Mouse (Mus musculus) c-Kit-negative CD71-positive TER-119-positive erythroid progenitor cells, embryonic 14.5 days (primary cell): ENCODE measurements at regions not wholly inside any gene's neighbourhood (a gene's known extent, or its start where the extent isn't known, plus 50 kb on each side); places are given as distances from the start of the nearest gene placed in this dataset.

Experiments used
- DNase-seq: peaks from one replicate; pipeline ENCODE4 v3.0.0-alpha.2; 2013; ENCODE audit warnings: low read depth, low spot score

GRCm38 (mm10) chr9:113601451-113601850 is 106.6 kb downstream of the Pdcd6ip start:
- no peak for DNase-seq

GRCm38 (mm10) chr9:113587260-113587659 is 120.8 kb downstream of the Pdcd6ip start:
- DNase-seq, result no peak

GRCm38 (mm10) chr9:113586477-113586876 is 121.6 kb downstream of the Pdcd6ip start:
- no peak for DNase-seq

- DNase-seq, result no peak
Observed at GRCm38 (mm10) chr9:113578221-113578620, 129.8 kb downstream of the Pdcd6ip start.

- DNase-seq, result no peak
Observed at GRCm38 (mm10) chr9:113568849-113569248, 139.2 kb downstream of the Pdcd6ip start.

GRCm38 (mm10) chr9:113567705-113568104 is 140.4 kb downstream of the Pdcd6ip start:
- no peak for DNase-seq

GRCm38 (mm10) chr9:113566620-113567019 is 141.4 kb downstream of the Pdcd6ip start:
- no peak for DNase-seq

GRCm38 (mm10) chr9:113553911-113554310 is 154.1 kb downstream of the Pdcd6ip start:
- DNase-seq, result no peak

- no peak for DNase-seq
Observed at GRCm38 (mm10) chr9:113547458-113547857, 160.6 kb downstream of the Pdcd6ip start.

GRCm38 (mm10) chr9:113528586-113528985 is 179.5 kb downstream of the Pdcd6ip start:
- DNase-seq, result no peak

- DNase-seq, result no peak
Observed at GRCm38 (mm10) chr9:113524307-113524706, 183.8 kb downstream of the Pdcd6ip start.

GRCm38 (mm10) chr9:113523173-113523572 is 184.9 kb downstream of the Pdcd6ip start:
- no peak for DNase-seq

GRCm38 (mm10) chr9:113519727-113520126 is 188.3 kb downstream of the Pdcd6ip start:
- no peak for DNase-seq

- no peak for DNase-seq
Observed at GRCm38 (mm10) chr9:113518482-113518881, 189.6 kb downstream of the Pdcd6ip start.

GRCm38 (mm10) chr9:113517756-113518155 is 190.3 kb downstream of the Pdcd6ip start:
- no peak for DNase-seq

GRCm38 (mm10) chr9:113515703-113516020 is 192.4 kb downstream of the Pdcd6ip start:
- DNase-seq, result no peak

GRCm38 (mm10) chr9:113514846-113515702 is 193.0 kb downstream of the Pdcd6ip start:
- DNase-seq, result no peak

GRCm38 (mm10) chr9:113511302-113511701 is 196.8 kb downstream of the Pdcd6ip start:
- no peak for DNase-seq

- DNase-seq, result no peak
Observed at GRCm38 (mm10) chr9:113509368-113509767, 198.7 kb downstream of the Pdcd6ip start.

- DNase-seq, result no peak
Observed at GRCm38 (mm10) chr9:113508821-113509220, 199.2 kb downstream of the Pdcd6ip start.

- DNase-seq, result no peak
Observed at GRCm38 (mm10) chr9:113507561-113508460, 200.2 kb downstream of the Pdcd6ip start.

- no peak for DNase-seq
Observed at GRCm38 (mm10) chr9:113499246-113499645, 208.8 kb downstream of the Pdcd6ip start.
